Comparison of ENCODE assay signal across 8 mouse cellular contexts in the genomic region with DNA sequence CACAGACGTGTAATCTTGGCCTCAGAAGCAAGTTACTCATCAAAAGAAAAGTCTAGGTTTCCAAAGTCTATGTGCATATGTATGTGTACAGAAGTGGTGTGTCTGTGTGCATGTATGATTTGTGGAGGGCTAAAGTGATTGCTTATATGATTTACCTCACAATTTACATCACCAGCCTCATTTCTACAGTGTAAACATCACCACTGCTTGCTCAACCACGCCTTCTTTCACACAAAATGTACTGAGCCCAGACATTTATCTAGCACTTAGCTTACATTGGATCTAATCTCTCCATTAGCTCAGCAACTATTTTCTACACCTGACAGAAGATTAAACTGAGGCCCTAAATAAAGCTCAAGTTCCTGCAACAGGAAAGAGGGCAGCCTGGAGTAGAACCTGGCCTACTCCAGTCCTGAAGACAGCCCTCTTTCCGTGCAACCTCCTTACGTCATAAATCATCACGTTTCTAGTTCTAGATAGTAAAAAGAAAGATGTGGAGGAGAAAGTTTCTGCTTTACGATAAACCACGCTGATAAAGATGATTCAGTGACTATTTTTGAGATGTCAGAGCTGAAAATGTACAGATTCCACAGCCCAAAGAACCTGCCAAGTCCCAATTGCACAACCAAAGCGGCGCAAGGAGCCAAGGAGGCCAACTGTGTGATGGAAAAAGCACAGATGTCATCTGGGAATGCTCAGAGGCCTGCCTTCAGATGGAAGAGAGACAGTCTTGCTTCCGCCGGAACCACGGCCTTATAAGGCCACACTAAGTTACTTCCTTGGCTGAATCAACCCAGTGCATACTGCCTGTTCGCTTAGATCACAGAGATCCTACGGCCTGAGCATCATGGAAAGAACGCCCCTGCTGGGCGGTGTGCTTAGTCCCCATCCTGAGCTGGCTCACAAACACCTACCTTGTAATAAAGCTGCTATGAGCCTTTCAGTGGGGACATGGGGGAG.
DNase-seq lines count a peak whose midpoint lies in the region; ATAC-seq and TF ChIP-seq lines count a peak whose summit lies in the region.

No protein-coding gene starts in this region.

- no peak overlapping the region for H3K9ac ChIP-seq in hindbrain, embryonic 13.5 days

- no peak overlapping the region for H3ac ChIP-seq in C2C12 (ENCODE audit: control insufficient read depth, insufficient read length, low read depth)

- no peaks in the 10 kb centered on the region for H3K27me3 ChIP-seq in C2C12 (ENCODE audit: control insufficient read depth, insufficient read depth, insufficient read length)
- H3K27me3 ChIP-seq in hindbrain, embryonic 13.5 days = no peaks in the 10 kb centered on the region

- H3K79me3 ChIP-seq in C2C12 (ENCODE audit: low read depth) = no peaks in the 10 kb centered on the region

- DNase-seq in adrenal gland, adult 2 months = peak; percentile 46
- DNase-seq in heart, adult 8-10 months (ENCODE audit: low spot score) = peak; percentile 84
- peak; percentile 75 for DNase-seq in kidney, postnatal 10 days
- peak; percentile 38 for DNase-seq in ovary, adult 18-20 months (ENCODE audit: low spot score)
- no peak for DNase-seq in testis, postnatal 14 days (ENCODE audit: low spot score)

- H3K4me2 ChIP-seq in hindbrain, embryonic 13.5 days = no peak overlapping the region

- TF ChIP-seq CTCF in C2C12 (IDR thresholded peaks at IDR 0.05; ENCODE audit: control insufficient read depth, insufficient read depth, insufficient read length) = no peak

- no peak for ATAC-seq in CD4-positive, CD25-positive, alpha-beta regulatory T cell, adult 4 months
- no peak for ATAC-seq in hindbrain, embryonic 13.5 days (ENCODE audit: low FRiP score)

- 92% methylated on average over 16 of the region's 16 CpGs for WGBS in hindbrain, embryonic 13.5 days

- no peaks in the 10 kb centered on the region for H3K36me3 ChIP-seq in C2C12 (ENCODE audit: control insufficient read depth, insufficient read depth)
- no peaks in the 10 kb centered on the region for H3K36me3 ChIP-seq in hindbrain, embryonic 13.5 days

- no peaks in the 10 kb centered on the region for H3K79me2 ChIP-seq in C2C12 (ENCODE audit: control insufficient read depth, insufficient read depth)

- H3K4me1 ChIP-seq in hindbrain, embryonic 13.5 days (replicated peaks) = no peaks in the 10 kb centered on the region

- H3K4me3 ChIP-seq in C2C12 (ENCODE audit: insufficient read depth, poor library complexity, severe bottlenecking) = no peak overlapping the region
- no peak overlapping the region for H3K4me3 ChIP-seq in hindbrain, embryonic 13.5 days

- no peaks in the 10 kb centered on the region for H3K9me3 ChIP-seq in hindbrain, embryonic 13.5 days

- H3K27ac ChIP-seq in hindbrain, embryonic 13.5 days = no peak overlapping the region

TF ChIP-seq in C2C12, 6 proteins besides CTCF, POLR2A, EP300 and RAD21:
- TF ChIP-seq CEBPB (IDR thresholded peaks at IDR 0.05; ENCODE audit: low read depth) (peak; percentile 30), USF1 (IDR thresholded peaks at IDR 0.05; ENCODE audit: low read depth) (no peak)
TF ChIP-seq in C2C12: peak in this region for 1.
